Mouse (Mus musculus): Measurements from ENCODE around the gene Kif17. TPM values are rescaled to one million over a fixed set of nuclear protein-coding genes. Genes with fewer than 3 reads are reported as not detected.

The Kif17 gene
- total RNA-seq, 2 experiments from 2014 or later: 23.7 to 25.1 TPM

- intact Hi-C loops (cut with DNase I): no loop called here
These were observed 7.0 kb downstream of the Kif17 start for GRCm38 (mm10) chr4:138257116-138257687.

DNA sequence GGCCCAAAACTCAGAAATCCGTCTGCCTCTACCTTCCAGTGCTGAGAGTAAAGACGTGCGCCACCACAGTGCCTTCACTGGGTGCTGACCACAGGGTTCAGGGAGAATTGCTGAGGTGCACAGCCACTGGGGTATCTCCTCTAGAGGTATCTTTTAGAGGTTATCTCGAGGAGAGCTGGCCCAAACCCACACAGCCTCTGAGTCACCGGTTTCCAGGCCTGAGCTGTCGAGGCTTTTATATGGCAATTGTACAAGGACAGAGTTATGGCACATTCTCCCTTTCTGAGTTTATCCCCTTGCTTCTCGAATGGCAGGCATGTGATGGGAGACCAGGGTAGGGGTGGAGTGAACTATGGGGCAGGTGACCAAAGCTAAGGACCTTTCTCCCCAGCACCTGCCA is 8.4 kb downstream of the Kif17 start:
- intact Hi-C loops (cut with DNase I): no loop called here
- DNase-seq (ENCODE audit: low spot score in 2 of 2): no peak

More at GRCm38 (mm10) chr4:138257116-138257687, 7.0 kb downstream of the Kif17 start:
- no peak for DNase-seq (ENCODE audit: low spot score in 2 of 2)

- intact Hi-C loops (cut with DNase I): no loop called here
These were observed 9.2 kb downstream of the Kif17 start for GRCm38 (mm10) chr4:138259482-138259881.

GRCm38 (mm10) chr4:138261843-138262681 is 11.8 kb downstream of the Kif17 start:
- peak; percentile 92 for DNase-seq (ENCODE audit: low spot score in 2 of 2)

More at GRCm38 (mm10) chr4:138259482-138259881, 9.2 kb downstream of the Kif17 start:
- no peak for DNase-seq (ENCODE audit: low spot score in 2 of 2)

GRCm38 (mm10) chr4:138267869-138268268 is 17.6 kb downstream of the Kif17 start:
- DNase-seq (ENCODE audit: low spot score in 2 of 2): no peak
- intact Hi-C loops (cut with DNase I): no loop called here

More at GRCm38 (mm10) chr4:138261843-138262681, 11.8 kb downstream of the Kif17 start:
- intact Hi-C loops (cut with DNase I): no loop called here

GRCm38 (mm10) chr4:138272011-138272997 is 22.1 kb downstream of the Kif17 start:
- intact Hi-C loops (cut with DNase I): no loop called here
- peak; percentile 65 to 91 for DNase-seq (ENCODE audit: low spot score in 2 of 2)

GRCm38 (mm10) chr4:138278346-138278745 is 28.1 kb downstream of the Kif17 start:
- intact Hi-C loops (cut with DNase I): no loop called here
- DNase-seq (ENCODE audit: low spot score in 2 of 2): peak; percentile 29 to 76

DNA sequence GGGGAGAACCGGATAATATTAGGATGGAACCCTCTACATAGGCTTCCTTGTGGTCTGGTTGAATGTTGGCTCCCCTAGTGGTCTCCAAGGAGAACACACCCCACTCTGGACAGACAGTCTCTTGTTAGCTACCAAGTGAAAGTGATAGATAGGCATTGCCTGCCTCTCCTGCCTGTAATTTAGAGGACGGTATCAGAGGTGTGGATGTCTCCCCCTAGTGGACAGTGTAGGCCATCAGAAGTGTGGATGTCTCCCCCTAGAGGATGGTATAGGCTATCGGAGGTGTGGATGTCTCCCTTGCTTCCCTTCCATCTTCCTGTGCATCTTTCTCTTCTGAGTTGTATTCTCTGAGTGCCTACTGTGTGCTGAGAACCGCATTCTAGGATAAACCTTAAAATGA is 32.6 kb downstream of the Kif17 start:
- peak in 1 of 2 experiments; percentile 85 for DNase-seq (ENCODE audit: low spot score in 2 of 2)
- intact Hi-C loops (cut with DNase I): no loop called here

- DNase-seq (ENCODE audit: low spot score in 2 of 2): no peak
- intact Hi-C loops (cut with DNase I): no loop called here
These were observed 36.2 kb downstream of the Kif17 start for GRCm38 (mm10) chr4:138286411-138286810.

DNA sequence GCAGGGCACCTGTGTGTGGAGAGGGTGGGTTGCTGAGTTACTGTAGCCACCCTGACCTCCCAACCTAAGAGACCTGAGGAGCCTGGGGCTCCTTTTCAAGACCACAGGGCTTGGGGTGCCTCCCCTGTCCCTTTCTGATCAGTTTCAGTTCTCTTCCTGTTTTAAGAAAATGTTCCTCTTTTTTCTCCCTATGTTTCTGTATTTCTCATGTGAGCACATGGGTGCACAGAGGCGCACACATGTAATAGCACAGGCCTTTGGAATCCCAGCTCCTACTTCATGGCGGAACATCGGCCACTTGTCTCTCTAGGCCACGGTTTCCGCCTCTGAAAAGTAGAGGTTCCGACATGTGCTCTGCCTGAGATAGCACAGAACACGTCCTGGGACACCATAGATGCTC is 38.5 kb downstream of the Kif17 start:
- DNase-seq (ENCODE audit: low spot score in 2 of 2): no peak
- intact Hi-C loops (cut with DNase I): no loop called here

- intact Hi-C loops (cut with DNase I): no loop called here
- no peak for DNase-seq (ENCODE audit: low spot score in 2 of 2)
These were observed 41.8 kb downstream of the Kif17 start for GRCm38 (mm10) chr4:138292028-138292427.

DNA sequence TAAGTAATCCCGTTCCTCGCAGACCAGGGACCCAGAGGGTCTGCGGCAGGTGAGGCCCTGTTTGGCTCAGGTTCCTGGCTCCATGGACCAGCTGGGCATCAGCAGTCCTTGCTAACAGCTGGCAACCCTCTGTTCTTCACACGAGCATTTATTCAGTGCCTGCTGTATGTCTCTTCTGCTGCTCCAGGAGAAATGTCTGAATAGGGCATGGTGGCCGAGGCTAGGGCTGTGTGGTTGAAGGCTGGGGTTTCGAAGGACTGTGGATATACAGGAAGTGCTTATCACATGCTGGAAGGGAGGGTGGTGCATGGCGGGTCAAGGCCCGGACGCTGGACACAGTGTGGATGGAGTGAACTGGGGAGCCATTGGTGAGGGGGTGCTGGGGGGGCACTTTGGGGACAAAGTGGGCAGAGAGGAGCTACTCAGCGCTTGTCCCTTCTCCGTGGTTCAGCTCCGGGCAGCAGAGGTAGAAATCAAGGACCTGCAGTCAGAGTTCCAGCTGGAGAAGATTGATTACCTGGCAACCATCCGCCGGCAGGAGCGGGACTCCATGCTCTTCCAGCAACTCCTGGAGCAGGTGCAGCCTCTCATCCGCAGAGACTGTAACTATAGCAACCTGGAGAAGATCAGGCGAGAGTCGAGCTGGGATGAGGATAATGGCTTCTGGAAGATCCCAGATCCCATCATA is 43.2 kb downstream of the Kif17 start:
- intact Hi-C loops (cut with DNase I): no loop called here
- no peak for DNase-seq (ENCODE audit: low spot score in 2 of 2)

GRCm38 (mm10) chr4:138293949-138294550 is 43.8 kb downstream of the Kif17 start:
- intact Hi-C loops (cut with DNase I): no loop called here
- no peak for DNase-seq (ENCODE audit: low spot score in 2 of 2)

- DNase-seq (ENCODE audit: low spot score in 2 of 2): no peak
- intact Hi-C loops (cut with DNase I): no loop called here
These were observed 51.1 kb downstream of the Kif17 start for GRCm38 (mm10) chr4:138301271-138301780.

DNA sequence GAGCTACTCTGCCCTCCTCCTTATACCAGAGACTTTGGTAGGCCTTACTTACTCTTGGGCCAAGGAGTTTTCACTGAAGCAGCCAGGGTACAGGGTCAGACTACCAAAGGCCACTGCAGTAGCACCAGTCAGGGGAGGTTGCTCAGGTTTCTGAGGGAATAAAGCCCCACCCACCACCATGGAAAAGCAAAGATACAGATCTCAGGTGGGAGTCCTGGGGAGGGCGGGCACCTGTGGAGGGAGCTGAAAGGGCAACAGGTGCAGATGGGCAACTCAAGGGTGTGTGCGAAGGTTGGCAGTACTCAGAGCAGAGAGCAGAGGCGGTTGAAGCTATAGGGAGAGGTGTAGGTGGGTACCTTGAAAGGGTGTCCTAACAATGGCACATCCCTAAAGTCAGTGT is 52.8 kb downstream of the Kif17 start:
- intact Hi-C loops (cut with DNase I): no loop called here
- no peak for DNase-seq (ENCODE audit: low spot score in 2 of 2)

- intact Hi-C loops (cut with DNase I): no loop called here
- DNase-seq (ENCODE audit: low spot score in 2 of 2): no peak
These were observed 53.5 kb downstream of the Kif17 start for GRCm38 (mm10) chr4:138303742-138304141.

DNA sequence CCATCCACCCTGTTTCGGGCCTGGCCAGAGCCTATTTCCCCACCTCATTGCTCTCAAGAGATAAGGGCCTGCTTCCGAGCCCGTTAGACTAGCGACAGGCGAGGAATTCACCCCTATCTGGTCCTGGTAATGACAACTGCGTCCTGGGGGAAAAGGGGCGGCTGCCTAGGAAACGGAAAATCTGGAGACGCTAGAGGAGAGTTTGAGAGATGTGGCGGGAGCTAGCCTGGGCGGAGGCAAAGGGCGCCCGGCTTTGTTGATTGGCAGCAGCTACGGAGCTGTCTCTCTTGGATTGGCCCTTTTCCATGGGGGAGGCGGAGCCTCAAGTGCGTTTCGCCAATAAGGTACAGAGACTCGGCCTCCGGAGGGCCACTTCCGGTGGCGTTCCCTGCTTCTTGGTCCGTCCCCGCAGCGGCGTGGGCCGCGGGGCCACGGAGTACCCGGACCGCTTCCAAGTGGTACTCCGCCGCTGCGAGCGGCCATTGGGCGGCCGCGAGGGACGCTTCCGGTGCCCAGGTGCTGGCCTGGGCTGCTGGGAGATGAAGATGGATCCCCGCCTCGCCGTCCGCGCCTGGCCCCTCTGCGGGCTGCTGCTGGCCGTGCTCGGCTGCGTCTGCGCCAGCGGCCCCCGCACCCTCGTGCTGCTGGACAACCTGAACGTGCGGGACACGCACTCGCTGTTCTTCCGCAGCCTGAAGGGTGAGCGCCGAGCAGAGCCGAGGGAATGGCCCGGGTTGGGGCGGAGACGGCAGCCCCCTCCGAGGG is 54.3 kb downstream of the Kif17 start, which contains the start of gene Ddost:
Ddost (plus strand) TSS at position 391 of the 765 bp plus-strand sequence.
- intact Hi-C loops (cut with DNase I): no loop called here
- peak; percentile 98 to 99 for DNase-seq (ENCODE audit: low spot score in 2 of 2)

- intact Hi-C loops (cut with DNase I): no loop called here
- DNase-seq (ENCODE audit: low spot score in 2 of 2): no peak
These were observed 56.8 kb downstream of the Kif17 start for GRCm38 (mm10) chr4:138307025-138307424.
